Mouse (Mus musculus) brain, embryonic 14.5 days (tissue): ENCODE data around the gene Fam151a.

Experiments used
- CTCF ChIP-seq: fragments of 200-500 bp; IDR thresholded peaks from 2 replicates; pipeline ENCODE4 v1.5.1; 2012; ENCODE audit warnings: inconsistent platforms, mild to moderate bottlenecking, moderate library complexity, borderline replicate concordance; ENCODE audit not compliant: insufficient read depth, insufficient read length; ENCODE audit errors: extremely low read depth
- POLR2A ChIP-seq: fragments of 200-500 bp; IDR thresholded peaks from 2 replicates; pipeline ENCODE4 v1.6.1; 2012; ENCODE audit warnings: mild to moderate bottlenecking, inconsistent platforms, borderline replicate concordance; ENCODE audit not compliant: poor library complexity, insufficient read depth, insufficient read length, severe bottlenecking; ENCODE audit errors: extremely low read depth

DNA sequence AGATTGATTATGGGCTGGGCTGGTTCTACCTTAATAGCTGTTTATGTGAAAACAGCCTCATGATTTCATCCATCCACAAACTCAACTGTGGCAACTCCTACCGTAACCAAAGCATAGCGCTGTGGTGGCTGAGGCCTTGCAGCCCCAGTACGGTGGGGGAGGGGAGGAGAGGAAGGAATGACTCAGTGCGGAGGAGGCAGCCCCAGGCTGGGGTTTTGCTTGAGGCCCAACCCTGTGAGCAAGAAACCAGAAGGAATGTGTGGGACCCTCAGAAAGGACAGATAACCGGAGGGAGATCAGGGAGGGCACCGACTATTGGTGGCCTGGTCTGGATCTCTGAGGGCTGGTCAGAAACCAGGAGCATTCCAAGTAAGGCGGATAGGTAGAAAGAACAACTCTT lies 54.1 kb downstream of the Fam151a start:
- TF ChIP-seq CTCF, result no peak
- no peak for TF ChIP-seq POLR2A
